Mouse (Mus musculus) effector memory CD4-positive, alpha-beta T cell, adult 7 months (primary cell): ENCODE measurements around the gene Olfr788. TPM values are rescaled to one million over a fixed set of nuclear protein-coding genes. Genes with fewer than 3 reads are reported as not detected.

Source experiments
- polyA plus RNA-seq: library from polyadenylated mRNA; unstranded; fragments of 100-300 nt; shearing (Covaris generic); gene quantifications from one replicate; pipeline ENCODE4 v1.2.1, GENCODE M21; 2017

The Olfr788 gene
- 0.21 TPM for polyA plus RNA-seq

GRCm38 (mm10) chr10:129470698-129471097 is at the start of gene Olfr788:
Gene Olfr788, plus strand, starts transcription at chr10:129470998.

GRCm38 (mm10) chr10:129427006-129427405 is 43.8 kb upstream of the Olfr788 start, which contains the start of gene Olfr786:
Gene Olfr786, plus strand, starts transcription at chr10:129427306.

GRCm38 (mm10) chr10:129461562-129461961 is 9.2 kb upstream of the Olfr788 start, which contains the start of gene Olfr787:
Gene Olfr787, plus strand, starts transcription at chr10:129461862.

GRCm38 (mm10) chr10:129484452-129484851 is 13.7 kb downstream of the Olfr788 start, which contains the start of gene Olfr789:
Gene Olfr789, plus strand, starts transcription at chr10:129484752.

GRCm38 (mm10) chr10:129498192-129498591 is 27.4 kb downstream of the Olfr788 start, which contains the start of gene Olfr790:
Gene Olfr790, plus strand, starts transcription at chr10:129498492.

GRCm38 (mm10) chr10:129521492-129521891 is 50.7 kb downstream of the Olfr788 start, which contains the start of gene Olfr791:
Gene Olfr791, plus strand, starts transcription at chr10:129521792.

Other genes starting within 250 kb of the Olfr788 start
- not detected for gene Olfr774, start 234.8 kb upstream of the Olfr788 start, polyA plus RNA-seq
- not detected for gene Olfr775, start 222.6 kb upstream of the Olfr788 start, polyA plus RNA-seq
- gene Olfr776, start 211.9 kb upstream of the Olfr788 start, polyA plus RNA-seq = not detected
- not detected for gene Olfr777, start 199.5 kb upstream of the Olfr788 start, polyA plus RNA-seq
- not detected for gene Olfr780, start 152.9 kb upstream of the Olfr788 start, polyA plus RNA-seq
- gene Olfr781, start 142.1 kb upstream of the Olfr788 start, polyA plus RNA-seq = not detected
- gene Olfr782, start 122.1 kb upstream of the Olfr788 start, polyA plus RNA-seq = not detected
- gene Olfr784, start 86.9 kb upstream of the Olfr788 start, polyA plus RNA-seq = not detected
- gene Olfr785, start 65.6 kb upstream of the Olfr788 start, polyA plus RNA-seq = not detected
- not detected for gene Olfr786, start 43.7 kb upstream of the Olfr788 start, polyA plus RNA-seq
- gene Olfr787, start 9.1 kb upstream of the Olfr788 start, polyA plus RNA-seq = 0.20 TPM
- gene Olfr789, start 13.8 kb downstream of the Olfr788 start, polyA plus RNA-seq = not detected
- gene Olfr790, start 27.5 kb downstream of the Olfr788 start, polyA plus RNA-seq = not detected
- gene Olfr791, start 50.8 kb downstream of the Olfr788 start, polyA plus RNA-seq = not detected
- gene Olfr792, start 68.2 kb downstream of the Olfr788 start, polyA plus RNA-seq = not detected
- gene Olfr794, start 96.7 kb downstream of the Olfr788 start, polyA plus RNA-seq = not detected
- not detected for gene Olfr796, start 141.6 kb downstream of the Olfr788 start, polyA plus RNA-seq
- 0.38 TPM for gene Olfr798, start 156.9 kb downstream of the Olfr788 start, polyA plus RNA-seq
- not detected for gene Olfr799, start 166.5 kb downstream of the Olfr788 start, polyA plus RNA-seq
- not detected for gene Olfr800, start 186.7 kb downstream of the Olfr788 start, polyA plus RNA-seq
- not detected for gene Olfr801, start 202.9 kb downstream of the Olfr788 start, polyA plus RNA-seq
- gene Olfr802, start 217.2 kb downstream of the Olfr788 start, polyA plus RNA-seq = not detected
- gene Olfr803, start 223.3 kb downstream of the Olfr788 start, polyA plus RNA-seq = not detected
- gene Olfr804, start 232.2 kb downstream of the Olfr788 start, polyA plus RNA-seq = not detected